In genomic region chr3:66505476-66506076, GRCm38 (mm10) we compare ENCODE assay signal across 14 mouse cellular contexts.
DNase-seq lines count a peak whose midpoint lies in the region; ATAC-seq lines count a peak whose summit lies in the region.
"Had no signal": no experiment of that assay in that cellular context is flagged by ENCODE, and none has a peak within 500 bp of the region (broad histone marks: within the 10 kb centered on the region; RNA-seq: fewer than 3 reads in every experiment).

No protein-coding gene starts in this region.

- no peak for DNase-seq in hindbrain, embryonic 10.5 days (ENCODE audit: low spot score)
- DNase-seq in adipocyte (ENCODE audit: low spot score) = peak; percentile 8
- DNase-seq in cerebellum, adult 9-10 months = peak; percentile 15
- DNase-seq in embryonic facial prominence, embryonic 14.5 days (ENCODE audit: low spot score) = peak; percentile 37
- DNase-seq in kidney, adult 18-20 months = no peak
- no peak for DNase-seq in layer of hippocampus, adult 18-20 months (ENCODE audit: low spot score in 2 of 2)
- DNase-seq: layer of hippocampus, postnatal 36 days; liver, embryonic 13.5 days; right cerebral cortex, postnatal 14 days; thymus, postnatal 36 days had no signal

- no peak overlapping the region for H3K9ac ChIP-seq in hindbrain, embryonic 16.5 days (ENCODE audit: low read depth, low read length)
- no peak overlapping the region for H3K9ac ChIP-seq in embryonic facial prominence, embryonic 14.5 days (ENCODE audit: low read depth, low read length)
- no peak overlapping the region for H3K9ac ChIP-seq in kidney, embryonic 15.5 days
- H3K9ac ChIP-seq: forebrain, embryonic 15.5 days; heart, embryonic 15.5 days; liver, embryonic 13.5 days had no signal

- no peaks in the 10 kb centered on the region for H3K36me3 ChIP-seq in hindbrain, embryonic 16.5 days (ENCODE audit: control insufficient read depth, insufficient read depth, low read length)
- H3K36me3 ChIP-seq in hindbrain, embryonic 10.5 days = no peaks in the 10 kb centered on the region
- no peaks in the 10 kb centered on the region for H3K36me3 ChIP-seq in embryonic facial prominence, embryonic 14.5 days (ENCODE audit: control insufficient read depth, insufficient read depth, low read length)
- no peaks in the 10 kb centered on the region for H3K36me3 ChIP-seq in kidney, embryonic 15.5 days
- H3K36me3 ChIP-seq: forebrain, embryonic 15.5 days; heart, embryonic 15.5 days; liver, embryonic 13.5 days had no signal

- H3K4me2 ChIP-seq in hindbrain, embryonic 16.5 days (ENCODE audit: low read length) = no peak overlapping the region
- no peak overlapping the region for H3K4me2 ChIP-seq in embryonic facial prominence, embryonic 14.5 days (ENCODE audit: low read depth, low read length)
- H3K4me2 ChIP-seq in kidney, embryonic 15.5 days = no peak overlapping the region
- H3K4me2 ChIP-seq: forebrain, embryonic 15.5 days; heart, embryonic 15.5 days; liver, embryonic 13.5 days had no signal

- no peaks in the 10 kb centered on the region for H3K27me3 ChIP-seq in hindbrain, embryonic 16.5 days (replicated peaks; ENCODE audit: control insufficient read depth, insufficient read depth, low read length)
- H3K27me3 ChIP-seq in hindbrain, embryonic 10.5 days (ENCODE audit: insufficient read depth, poor library complexity, severe bottlenecking) = no peaks in the 10 kb centered on the region
- H3K27me3 ChIP-seq in embryonic facial prominence, embryonic 14.5 days (replicated peaks; ENCODE audit: control insufficient read depth, insufficient read depth, low read length) = no peaks in the 10 kb centered on the region
- no peaks in the 10 kb centered on the region for H3K27me3 ChIP-seq in kidney, embryonic 15.5 days
- H3K27me3 ChIP-seq: forebrain, embryonic 15.5 days; heart, embryonic 15.5 days; liver, embryonic 13.5 days had no signal

- H3K27ac ChIP-seq in hindbrain, embryonic 16.5 days (ENCODE audit: low read depth, low read length) = no peak overlapping the region
- H3K27ac ChIP-seq in hindbrain, embryonic 10.5 days = no peak overlapping the region
- H3K27ac ChIP-seq in embryonic facial prominence, embryonic 14.5 days (replicated peaks; ENCODE audit: low read depth, low read length) = no peak overlapping the region
- no peak overlapping the region for H3K27ac ChIP-seq in kidney, embryonic 15.5 days
- H3K27ac ChIP-seq: forebrain, embryonic 15.5 days; heart, embryonic 15.5 days; liver, embryonic 13.5 days had no signal

- ATAC-seq in hindbrain, embryonic 16.5 days = peak; percentile 68; the same call in 1 of the 2 replicates
- ATAC-seq in embryonic facial prominence, embryonic 14.5 days (ENCODE audit: low read depth) = no peak
- no peak for ATAC-seq in kidney, embryonic 15.5 days (replicated peaks; ENCODE audit: low FRiP score)
- ATAC-seq: forebrain, embryonic 15.5 days had no signal

- no peaks in the 10 kb centered on the region for H3K9me3 ChIP-seq in hindbrain, embryonic 16.5 days (ENCODE audit: control insufficient read depth, low read length)
- H3K9me3 ChIP-seq in hindbrain, embryonic 10.5 days = no peaks in the 10 kb centered on the region
- H3K9me3 ChIP-seq in embryonic facial prominence, embryonic 14.5 days (ENCODE audit: control insufficient read depth, low read length) = no peaks in the 10 kb centered on the region
- no peaks in the 10 kb centered on the region for H3K9me3 ChIP-seq in kidney, embryonic 15.5 days (replicated peaks)
- H3K9me3 ChIP-seq: forebrain, embryonic 15.5 days; heart, embryonic 15.5 days; liver, embryonic 13.5 days had no signal

- no peak overlapping the region for H3K4me3 ChIP-seq in hindbrain, embryonic 16.5 days (ENCODE audit: low read length)
- H3K4me3 ChIP-seq in hindbrain, embryonic 10.5 days = no peak overlapping the region
- no peak overlapping the region for H3K4me3 ChIP-seq in embryonic facial prominence, embryonic 14.5 days (ENCODE audit: low read depth, low read length)
- no peak overlapping the region for H3K4me3 ChIP-seq in kidney, embryonic 15.5 days (replicated peaks)
- H3K4me3 ChIP-seq: forebrain, embryonic 15.5 days; heart, embryonic 15.5 days; liver, embryonic 13.5 days had no signal

- no peaks in the 10 kb centered on the region for H3K4me1 ChIP-seq in hindbrain, embryonic 16.5 days (ENCODE audit: control insufficient read depth, insufficient read depth, low read depth, low read length)
- H3K4me1 ChIP-seq in hindbrain, embryonic 10.5 days (replicated peaks) = peaks cover 10% of the 10 kb centered on the region
- H3K4me1 ChIP-seq in embryonic facial prominence, embryonic 14.5 days (ENCODE audit: control insufficient read depth, insufficient read depth, low read length) = peaks cover 16% of the 10 kb centered on the region
- H3K4me1 ChIP-seq in kidney, embryonic 15.5 days = no peaks in the 10 kb centered on the region

- 42% methylated on average over 6 of the region's 6 CpGs for WGBS in hindbrain, embryonic 16.5 days
- 59% methylated on average over 6 of the region's 6 CpGs for WGBS in hindbrain, embryonic 10.5 days
- WGBS in embryonic facial prominence, embryonic 14.5 days = 33% methylated on average over 6 of the region's 6 CpGs
- WGBS in kidney, embryonic 15.5 days = 83% methylated on average over 6 of the region's 6 CpGs

Comparison
In these comparisons a context has a peak if more than half of its experiments do, and no peak if none do; other contexts are left out.
1. DNase-seq: peak in adipocyte (single experiment), cerebellum, adult 9-10 months (single experiment) and embryonic facial prominence, embryonic 14.5 days (single experiment); none in hindbrain, embryonic 10.5 days (single experiment), kidney, adult 18-20 months (single experiment) and layer of hippocampus, adult 18-20 months (0 of 2).